Mouse (Mus musculus): ENCODE measurements around the gene Mylpf. TPM values are rescaled to one million over a fixed set of nuclear protein-coding genes. Genes with fewer than 3 reads are reported as not detected.
A peak's percentile ranks its signal among the peaks of the same experiment; 100 is the strongest.

Mylpf gene
- polyA plus RNA-seq, 1 experiment from 2014 or later: 19.7 TPM

DNA sequence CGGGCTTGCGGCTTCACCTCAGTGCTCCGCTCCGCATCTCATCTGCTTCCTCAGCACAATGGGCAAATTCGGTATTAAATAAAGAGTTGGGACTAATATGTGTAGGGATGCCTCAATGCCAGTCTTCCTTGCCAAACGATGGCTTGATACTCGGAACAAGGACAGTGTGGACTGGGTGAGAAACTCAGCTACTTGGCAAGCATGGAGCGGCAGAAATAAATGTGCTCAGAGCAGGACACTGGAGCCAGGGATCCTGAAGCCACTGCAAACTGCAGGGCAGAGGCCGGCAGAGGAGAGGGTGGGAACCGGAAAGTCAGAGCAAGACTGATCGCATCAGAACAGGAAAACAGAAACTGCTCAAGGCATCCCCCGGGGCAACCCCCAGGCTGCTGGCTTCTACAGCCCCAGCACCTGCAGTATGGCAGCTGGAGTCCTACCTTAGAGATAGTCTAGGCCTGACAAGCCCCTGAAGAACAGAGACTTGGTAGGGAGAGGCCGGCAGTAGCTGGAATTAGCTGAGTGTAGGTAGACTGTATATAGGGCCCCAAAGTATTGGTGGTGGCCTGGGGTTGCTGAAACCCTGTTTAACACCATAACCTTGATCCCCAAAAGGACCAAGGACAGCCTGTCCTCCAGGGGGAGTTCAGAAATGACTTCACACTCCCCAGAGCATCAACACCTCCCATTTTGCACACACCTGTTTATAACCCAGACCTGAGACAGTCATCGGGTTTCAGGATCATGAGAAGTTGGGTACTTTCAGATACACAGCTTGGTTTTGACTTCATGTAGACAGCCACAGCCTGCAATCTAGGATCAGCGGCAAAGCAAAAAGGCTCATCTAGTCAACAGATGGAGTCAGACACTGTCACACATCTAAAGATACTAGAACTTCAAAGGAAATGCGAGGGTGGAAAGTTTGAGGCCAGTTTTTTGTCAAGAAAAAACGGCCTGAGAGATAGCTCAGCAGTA is 20.1 kb upstream of the Mylpf start:
- TF ChIP-seq EP300 (IDR thresholded peaks at IDR 0.05; ENCODE audit: low read depth) (no peak), CTCF (IDR thresholded peaks at IDR 0.05; ENCODE audit: low read depth) (no peak)
- Histone ChIP-seq H3K4me2 (ENCODE audit: low read depth, low read length) (no peak overlapping the region), H3K9ac (replicated peaks) (no peak overlapping the region), H3K27ac (ENCODE audit: low read depth) (no peak overlapping the region), H3K9me3 (ENCODE audit: low read length) (no peaks in the 10 kb centered on the region), H3K27me3 (ENCODE audit: insufficient read depth, low read length) (no peaks in the 10 kb centered on the region), H3K36me3 (replicated peaks; ENCODE audit: insufficient read depth, low read length) (peaks cover 25% of the 10 kb centered on the region), H3K4me3 (ENCODE audit: low read depth, low read length) (no peak overlapping the region), H3K4me1 (ENCODE audit: insufficient read depth) (peaks cover 7% of the 10 kb centered on the region)
- no peak for ATAC-seq
- DNase-seq: peak; percentile 22
- 65% methylated on average over 17 of the region's 17 CpGs for WGBS (ENCODE audit: insufficient replicate concordance)

DNA sequence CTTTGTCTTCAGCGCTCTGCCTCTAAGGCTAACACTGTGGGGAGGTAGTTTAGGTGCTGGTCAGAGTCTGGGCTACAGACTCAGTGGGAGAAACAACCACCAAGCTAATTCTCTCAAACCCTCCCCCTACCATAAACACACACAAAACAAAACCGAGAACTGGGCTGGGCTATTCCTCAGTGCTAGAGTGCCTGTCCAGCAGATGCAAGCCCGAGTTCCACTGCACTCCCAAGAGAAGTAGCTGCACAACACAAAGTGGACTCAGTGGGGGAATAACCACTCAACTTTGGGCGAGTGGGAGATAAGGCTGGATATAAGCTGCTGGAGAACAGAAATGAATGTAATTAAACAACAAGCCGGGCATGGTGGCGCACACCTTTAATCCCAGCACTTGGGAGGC is 18.0 kb upstream of the Mylpf start:
- Histone ChIP-seq H3K9ac (replicated peaks) (no peak overlapping the region), H3K4me1 (ENCODE audit: insufficient read depth) (peaks cover 9% of the 10 kb centered on the region), H3K27ac (ENCODE audit: low read depth) (no peak overlapping the region), H3K4me2 (ENCODE audit: low read depth, low read length) (no peak overlapping the region), H3K27me3 (ENCODE audit: insufficient read depth, low read length) (no peaks in the 10 kb centered on the region), H3K36me3 (replicated peaks; ENCODE audit: insufficient read depth, low read length) (peaks cover 39% of the 10 kb centered on the region), H3K9me3 (ENCODE audit: low read length) (no peaks in the 10 kb centered on the region), H3K4me3 (ENCODE audit: low read depth, low read length) (no peak overlapping the region)
- no peak for TF ChIP-seq CTCF (IDR thresholded peaks at IDR 0.05; ENCODE audit: low read depth)
- TF ChIP-seq EP300 (IDR thresholded peaks at IDR 0.05; ENCODE audit: low read depth): no peak
- WGBS (ENCODE audit: insufficient replicate concordance): 80% methylated on average over 6 of the region's 6 CpGs
- ATAC-seq: no peak
- DNase-seq: no peak

DNA sequence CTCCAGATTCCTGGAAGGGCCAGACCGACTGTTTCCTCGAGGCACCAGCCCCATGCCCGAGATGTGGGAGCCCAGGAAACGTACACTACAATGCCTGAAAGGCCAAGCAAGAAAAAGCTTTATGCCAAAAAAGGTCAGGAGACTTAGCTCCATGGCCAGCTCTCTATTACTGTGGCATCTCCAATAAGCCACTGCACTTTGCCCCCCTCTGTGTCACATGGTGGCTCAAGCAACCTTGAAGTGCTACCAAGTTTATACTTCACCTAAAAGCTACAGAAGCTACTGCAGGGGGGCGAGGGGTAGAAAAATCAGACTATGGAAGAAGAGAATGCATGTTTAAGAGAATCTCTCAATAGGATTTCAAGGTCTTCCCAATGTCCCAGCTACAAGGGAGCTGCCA is 15.7 kb upstream of the Mylpf start:
- Histone ChIP-seq H3K4me1 (ENCODE audit: insufficient read depth) (peaks cover 18% of the 10 kb centered on the region), H3K4me2 (ENCODE audit: low read depth, low read length) (no peak overlapping the region), H3K9ac (replicated peaks) (no peak overlapping the region), H3K27ac (ENCODE audit: low read depth) (no peak overlapping the region), H3K36me3 (replicated peaks; ENCODE audit: insufficient read depth, low read length) (peaks cover 49% of the 10 kb centered on the region), H3K4me3 (ENCODE audit: low read depth, low read length) (no peak overlapping the region), H3K9me3 (ENCODE audit: low read length) (no peaks in the 10 kb centered on the region), H3K27me3 (ENCODE audit: insufficient read depth, low read length) (no peaks in the 10 kb centered on the region)
- 91% methylated on average over 5 of the region's 5 CpGs for WGBS (ENCODE audit: insufficient replicate concordance)
- ATAC-seq (no peak), DNase-seq (no peak)
- TF ChIP-seq EP300 (IDR thresholded peaks at IDR 0.05; ENCODE audit: low read depth) (no peak), CTCF (IDR thresholded peaks at IDR 0.05; ENCODE audit: low read depth) (no peak)

DNA sequence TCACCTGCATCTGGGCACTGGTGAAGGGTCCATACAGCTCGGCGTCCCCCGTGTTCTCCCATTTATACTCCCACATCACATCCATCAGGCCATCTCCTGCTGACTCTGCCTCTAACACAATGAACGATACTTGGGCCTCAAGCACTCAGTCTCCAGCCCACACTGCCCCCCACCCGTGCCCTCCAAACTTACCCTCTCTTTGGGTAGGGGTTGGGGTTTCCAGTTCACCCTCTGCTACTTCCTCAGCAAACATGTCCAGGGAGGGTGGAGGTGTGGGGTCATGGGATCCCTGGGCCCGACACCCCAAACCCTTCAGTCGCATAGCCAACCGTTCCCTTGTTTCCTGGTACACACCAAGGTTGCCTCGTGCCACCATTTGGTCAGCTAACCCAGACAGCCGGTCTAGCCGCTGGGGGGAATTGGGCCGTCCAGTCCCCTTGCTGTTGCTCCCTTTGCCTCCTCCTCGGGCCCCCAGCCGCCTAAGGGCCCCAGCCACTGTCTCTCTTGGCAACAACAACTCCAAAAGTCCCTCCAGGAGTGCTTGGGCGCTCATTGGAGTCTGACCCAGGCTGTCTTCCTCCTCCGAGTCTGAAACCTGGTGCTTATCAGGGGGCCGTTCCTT is 14.6 kb upstream of the Mylpf start:
- Histone ChIP-seq H3K4me3 (ENCODE audit: low read depth, low read length) (0 out of 2 replicates have a peak overlapping the region, but pooled peaks have one; percentile 65), H3K9me3 (ENCODE audit: low read length) (no peaks in the 10 kb centered on the region), H3K27me3 (ENCODE audit: insufficient read depth, low read length) (no peaks in the 10 kb centered on the region), H3K4me2 (ENCODE audit: low read depth, low read length) (peak overlapping the region; percentile 78; the same call in 1 of the 2 replicates), H3K9ac (replicated peaks) (peak overlapping the region; percentile 77; the same call in 1 of the 2 replicates), H3K4me1 (ENCODE audit: insufficient read depth) (peaks cover 18% of the 10 kb centered on the region), H3K36me3 (replicated peaks; ENCODE audit: insufficient read depth, low read length) (peaks cover 60% of the 10 kb centered on the region), H3K27ac (ENCODE audit: low read depth) (no peak overlapping the region)
- no peak for DNase-seq
- WGBS (ENCODE audit: insufficient replicate concordance): 92% methylated on average over 17 of the region's 17 CpGs
- no peak for ATAC-seq
- TF ChIP-seq EP300 (IDR thresholded peaks at IDR 0.05; ENCODE audit: low read depth): no peak
- TF ChIP-seq CTCF (IDR thresholded peaks at IDR 0.05; ENCODE audit: low read depth): no peak

DNA sequence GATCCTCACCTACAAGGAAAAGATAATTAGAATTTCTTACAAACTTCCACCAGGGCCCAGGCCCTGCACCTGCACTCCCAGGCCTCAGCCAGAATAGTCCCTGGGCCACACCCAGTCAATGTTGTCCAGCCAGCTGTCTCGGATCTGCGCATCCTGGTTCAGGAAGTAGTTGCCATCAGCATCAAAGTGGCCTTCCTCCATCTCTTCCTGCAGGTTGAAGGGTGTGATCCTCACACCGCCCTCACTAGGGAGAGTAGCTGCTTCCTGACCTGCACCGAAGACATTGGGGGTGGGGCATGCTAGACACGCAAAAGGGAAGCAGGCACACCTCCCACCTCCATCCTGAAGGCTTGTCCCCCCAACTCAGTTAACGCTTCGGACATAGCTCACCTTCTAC is 14.1 kb upstream of the Mylpf start:
- ATAC-seq: no peak
- no peak overlapping the region for H3K27ac ChIP-seq (ENCODE audit: low read depth)
- peak overlapping the region; percentile 77 for H3K9ac ChIP-seq (replicated peaks)
- H3K4me3 ChIP-seq (ENCODE audit: low read depth, low read length): peak overlapping the region; percentile 65
- no peak for TF ChIP-seq CTCF (IDR thresholded peaks at IDR 0.05; ENCODE audit: low read depth)
- no peak for TF ChIP-seq EP300 (IDR thresholded peaks at IDR 0.05; ENCODE audit: low read depth)
- H3K4me2 ChIP-seq (ENCODE audit: low read depth, low read length): peak overlapping the region; percentile 78
- no peaks in the 10 kb centered on the region for H3K27me3 ChIP-seq (ENCODE audit: insufficient read depth, low read length)
- WGBS (ENCODE audit: insufficient replicate concordance): 64% methylated on average over 7 of the region's 7 CpGs
- H3K36me3 ChIP-seq (replicated peaks; ENCODE audit: insufficient read depth, low read length): peaks cover 65% of the 10 kb centered on the region
- no peaks in the 10 kb centered on the region for H3K9me3 ChIP-seq (ENCODE audit: low read length)
- peaks cover 18% of the 10 kb centered on the region for H3K4me1 ChIP-seq (ENCODE audit: insufficient read depth)
- DNase-seq: no peak
